Mouse (Mus musculus): ENCODE data around the gene Utp14a. TPM values are rescaled to one million over a fixed set of nuclear protein-coding genes. Genes with fewer than 3 reads are reported as not detected.
A peak's percentile ranks its signal among the peaks of the same experiment; 100 is the strongest.
"Not testable (repeated sequence)": the region's sequence is repeated elsewhere in the genome, so short reads cannot be mapped to it uniquely, and the experiment has no call there.

Gene Utp14a
- total RNA-seq (2018; cell fraction: chromatin; rRNA removed): 10 to 100 TPM; 18.2 to 69.9 (median 55.7) TPM
- 10 to 100 TPM; 17.7 to 36.8 (median 28.4) TPM for total RNA-seq (2018; cell fraction: cytosol; rRNA removed)
- 10 to 100 TPM; 19.7 to 75.5 (median 42.4) TPM for total RNA-seq (2018; cell fraction: nucleus; rRNA removed)
- polyA plus RNA-seq (2018): 28.6 to 42.0 TPM (median 33.0 TPM) in 3 replicates

DNA sequence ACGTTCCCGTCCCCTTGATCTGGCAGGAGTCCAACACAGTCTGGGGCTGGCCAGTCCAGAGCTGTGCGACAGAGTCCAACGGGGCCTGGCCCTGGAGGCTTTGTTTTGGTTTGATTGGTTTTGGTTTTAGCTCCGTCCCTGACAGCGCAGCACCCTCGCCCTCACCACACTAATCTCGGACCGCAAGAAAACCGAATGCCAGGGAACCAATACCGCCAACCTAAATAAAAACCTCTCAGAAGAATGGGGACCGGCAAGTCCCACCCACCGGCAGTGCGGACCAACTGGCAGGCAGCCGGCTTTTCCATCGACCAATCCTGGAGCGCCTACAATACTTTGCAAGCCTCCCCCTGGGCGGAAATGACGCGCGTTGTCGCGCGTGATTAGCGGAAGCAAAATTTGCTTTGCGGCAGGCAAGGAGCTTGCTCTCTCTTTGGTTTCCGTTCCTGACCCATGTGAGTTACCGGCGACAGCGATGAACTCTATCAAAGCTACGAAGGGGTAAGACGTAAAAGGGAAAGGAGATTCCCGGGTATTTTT lies at the start of gene Utp14a:
TSS of gene Utp14a (plus strand) at position 395 of the 540 bp plus-strand sequence.
- 12% methylated on average over 33 of the region's 33 CpGs for WGBS (ENCODE audit: missing documents)
- Histone ChIP-seq H3K27ac (peak within 1 kb of the TSS; percentile 67), H3K79me2 (ENCODE audit: inconsistent target) (peaks cover 14% of the 10 kb centered on the region; the same call in 1 of the 2 replicates), H3K4me3 (ENCODE audit: inconsistent target) (peak within 1 kb of the TSS; percentile 65), H3K36me3 (ENCODE audit: inconsistent target) (0 out of 2 replicates have a peak, but pooled peaks cover 5% of the 10 kb centered on the region)

DNA sequence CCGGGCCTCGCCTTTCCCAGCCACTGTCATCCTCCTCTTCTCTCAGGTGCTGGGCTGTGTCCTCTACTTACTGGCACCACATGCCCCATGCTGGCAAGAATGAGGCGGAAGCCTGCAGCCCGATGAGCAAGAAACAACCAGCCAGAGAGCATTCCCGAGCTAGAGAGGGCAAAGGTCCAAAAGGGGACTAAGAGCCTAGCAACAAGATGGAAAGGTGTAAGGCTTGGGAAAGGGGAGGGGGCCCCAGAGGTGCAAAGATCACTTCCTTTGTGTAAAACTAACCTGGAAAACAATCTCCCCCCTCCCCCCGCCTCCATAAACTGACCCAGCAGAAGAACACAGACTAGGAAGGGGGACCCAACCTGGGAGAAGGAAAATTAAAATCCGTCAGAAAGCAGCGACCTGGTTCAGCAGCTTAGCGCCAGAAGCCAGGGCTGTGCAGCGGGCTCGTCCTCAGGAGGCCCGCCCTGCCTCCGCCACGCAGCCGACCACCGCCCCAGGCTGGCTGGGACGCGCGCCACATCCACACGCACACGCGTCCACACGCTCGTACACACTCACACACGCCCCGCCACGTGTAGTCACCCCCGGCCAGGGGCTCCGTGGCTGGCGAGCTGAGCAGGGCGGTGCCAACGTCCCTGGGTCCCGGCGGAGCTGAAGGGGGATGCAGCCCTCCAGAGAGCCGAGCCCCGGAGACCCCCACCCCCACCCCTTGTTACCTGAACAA lies 48.7 kb upstream of the Utp14a start:
- Histone ChIP-seq H3K36me3 (ENCODE audit: inconsistent target) (no peaks in the 10 kb centered on the region), H3K27ac (peak overlapping the region; percentile 61), H3K79me2 (ENCODE audit: inconsistent target) (peaks cover 39% of the 10 kb centered on the region), H3K4me3 (ENCODE audit: inconsistent target) (peak overlapping the region; percentile 42)
- WGBS (ENCODE audit: missing documents): 14% methylated on average over 24 of the region's 36 CpGs

DNA sequence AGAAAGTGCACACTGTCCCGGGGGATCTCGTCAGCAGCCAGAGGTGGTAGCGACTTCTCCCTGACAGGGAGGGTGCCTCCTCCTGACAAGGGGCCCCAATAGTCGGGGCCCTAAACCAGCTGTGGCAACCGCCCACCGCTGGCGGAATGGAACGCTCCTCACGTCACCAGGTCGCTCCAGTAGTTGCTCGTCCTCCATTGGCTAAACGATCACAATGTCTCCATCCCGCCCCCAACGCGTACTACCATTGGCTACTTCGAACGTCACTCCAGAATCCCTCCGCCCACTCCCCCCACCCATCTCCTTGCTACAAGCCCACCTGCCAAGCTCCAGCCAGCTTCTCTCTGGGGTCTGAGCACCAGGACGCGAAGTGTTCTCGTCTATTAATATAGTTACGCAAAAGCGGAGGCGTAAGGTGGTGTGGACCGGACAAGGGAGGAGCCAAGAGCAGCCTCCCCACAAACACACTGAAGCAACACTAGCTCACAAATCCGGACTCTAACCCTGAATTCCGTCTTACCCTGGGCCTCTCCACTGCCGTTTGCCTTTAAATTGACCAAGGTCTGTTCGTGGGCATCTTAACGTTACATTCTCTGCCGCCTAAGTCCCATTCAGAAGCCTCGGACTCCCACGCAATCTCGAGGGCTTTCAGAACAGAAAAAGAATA lies 48.0 kb upstream of the Utp14a start, which contains the start of gene Zdhhc9:
TSS of gene Zdhhc9 (minus strand) at position 360 of the 667 bp plus-strand sequence.
- 24% methylated on average over 32 of the region's 34 CpGs for WGBS (ENCODE audit: missing documents)
- Histone ChIP-seq H3K79me2 (ENCODE audit: inconsistent target) (peaks cover 32% of the 10 kb centered on the region), H3K4me3 (ENCODE audit: inconsistent target) (peak within 1 kb of the TSS; percentile 42), H3K36me3 (ENCODE audit: inconsistent target) (no peaks in the 10 kb centered on the region), H3K27ac (peak within 1 kb of the TSS; percentile 61)

DNA sequence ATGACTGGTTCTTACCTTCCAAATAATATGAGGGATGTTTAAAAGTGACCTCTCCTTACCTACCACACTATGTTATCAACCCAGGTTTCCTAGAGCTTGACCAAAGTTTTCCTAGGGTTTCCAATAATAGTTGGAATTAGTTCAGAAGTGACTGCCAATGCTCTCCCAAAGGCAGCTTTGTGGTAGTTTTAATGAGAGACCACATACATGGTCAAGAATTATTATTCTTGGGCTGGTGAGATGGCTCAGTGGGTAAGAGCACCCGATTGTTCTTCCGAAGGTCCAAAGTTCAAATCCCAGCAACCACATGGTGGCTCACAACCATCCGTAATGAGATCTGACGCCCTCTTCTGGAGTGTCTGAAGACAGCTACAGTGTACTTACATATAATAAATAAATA lies 46.9 kb upstream of the Utp14a start:
- no CpG with 5 or more reads among the region's 4 CpGs for WGBS (ENCODE audit: missing documents)
- peaks cover 27% of the 10 kb centered on the region for H3K79me2 ChIP-seq (ENCODE audit: inconsistent target)
- H3K36me3 ChIP-seq (ENCODE audit: inconsistent target); H3K4me3 ChIP-seq (ENCODE audit: inconsistent target); H3K27ac ChIP-seq: not testable (repeated sequence)

DNA sequence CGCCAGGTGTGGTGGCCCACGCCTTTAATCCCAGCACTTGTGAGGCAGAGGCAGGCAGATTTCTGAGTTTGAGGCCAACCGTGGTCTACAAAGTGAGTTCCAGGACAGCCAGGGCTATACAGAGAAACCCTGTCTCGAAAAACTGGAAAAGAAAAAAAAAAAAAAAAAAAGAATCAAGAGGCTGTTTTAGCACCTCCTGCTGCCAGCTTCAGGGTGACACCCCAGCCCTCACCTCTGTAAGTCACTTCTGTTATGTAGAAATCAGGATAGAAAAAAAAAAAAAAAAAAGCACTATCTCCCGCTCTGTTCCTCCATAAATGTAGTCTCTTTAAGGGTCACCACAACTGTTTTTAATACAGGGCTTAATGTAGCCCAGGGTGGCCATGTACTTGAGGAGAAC lies 37.2 kb upstream of the Utp14a start:
- H3K79me2 ChIP-seq (ENCODE audit: inconsistent target): no peaks in the 10 kb centered on the region
- no peak overlapping the region for H3K4me3 ChIP-seq (ENCODE audit: inconsistent target)
- 79% methylated on average over 3 of the region's 5 CpGs for WGBS (ENCODE audit: missing documents)
- H3K36me3 ChIP-seq (ENCODE audit: inconsistent target): no peaks in the 10 kb centered on the region
- no peak overlapping the region for H3K27ac ChIP-seq

DNA sequence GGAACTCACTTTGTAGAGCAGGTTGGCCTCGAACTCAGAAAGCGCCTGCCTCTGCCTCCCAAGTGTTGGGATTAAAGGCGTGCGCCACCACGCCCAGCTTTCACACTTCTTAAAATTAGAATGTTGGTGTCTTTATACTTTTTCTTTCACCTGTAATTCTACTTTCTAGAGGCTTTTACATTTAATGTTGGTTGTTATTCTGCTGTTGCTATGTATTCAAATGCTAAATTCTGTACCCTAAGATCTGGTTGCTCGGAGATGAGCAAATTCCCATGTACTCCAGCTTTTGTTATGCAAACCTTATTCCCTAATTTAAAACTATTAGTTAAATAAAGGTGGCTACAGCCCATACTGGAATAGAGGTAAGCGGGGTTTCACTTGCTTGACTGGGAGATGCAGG lies 34.0 kb upstream of the Utp14a start:
- no peak overlapping the region for H3K27ac ChIP-seq
- H3K4me3 ChIP-seq (ENCODE audit: inconsistent target): no peak overlapping the region
- WGBS (ENCODE audit: missing documents): 94% methylated on average over 6 of the region's 7 CpGs
- no peaks in the 10 kb centered on the region for H3K36me3 ChIP-seq (ENCODE audit: inconsistent target)
- no peaks in the 10 kb centered on the region for H3K79me2 ChIP-seq (ENCODE audit: inconsistent target)

DNA sequence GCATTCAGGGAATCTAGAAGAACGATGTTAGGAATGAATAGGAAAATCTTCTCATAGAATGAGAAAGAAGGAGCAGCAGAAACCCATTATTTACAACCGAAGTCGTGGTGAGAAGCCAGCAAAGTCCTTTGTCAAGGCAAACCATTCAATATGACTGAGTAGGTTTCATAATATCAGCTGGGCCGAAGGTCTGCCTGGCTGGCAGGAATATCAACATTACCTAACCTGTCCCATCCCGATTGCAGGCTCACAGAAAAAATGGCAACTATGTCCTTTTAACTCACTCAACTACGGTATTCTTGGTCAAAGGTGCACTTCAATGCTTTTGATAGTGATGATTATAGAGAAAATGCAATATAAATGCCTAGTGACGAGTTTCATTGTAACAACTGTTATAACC lies 30.4 kb upstream of the Utp14a start:
- H3K36me3 ChIP-seq (ENCODE audit: inconsistent target): no peaks in the 10 kb centered on the region
- no peak overlapping the region for H3K4me3 ChIP-seq (ENCODE audit: inconsistent target)
- no peak overlapping the region for H3K27ac ChIP-seq
- WGBS (ENCODE audit: missing documents): 90% methylated on average over 7 of the region's 7 CpGs
- H3K79me2 ChIP-seq (ENCODE audit: inconsistent target): no peaks in the 10 kb centered on the region

DNA sequence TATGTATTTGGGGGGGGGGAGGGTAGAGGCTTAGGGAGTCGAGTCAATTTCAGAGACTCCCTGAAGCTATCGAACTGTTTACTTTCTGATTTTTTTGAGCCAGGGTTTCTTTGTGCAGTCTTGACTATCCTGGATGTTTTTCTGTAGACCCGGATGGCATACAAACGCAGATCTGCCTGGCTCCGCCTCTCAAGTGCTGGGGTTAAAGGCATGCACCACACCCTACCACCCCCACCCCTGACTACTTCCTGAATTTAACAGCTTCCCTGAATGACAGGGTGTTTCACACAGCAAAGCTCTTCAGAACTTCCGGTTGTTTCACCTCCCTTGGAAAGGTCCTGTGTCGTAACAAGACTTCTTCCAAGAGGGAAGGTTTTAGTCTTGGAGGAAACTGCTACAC lies 22.2 kb upstream of the Utp14a start:
- WGBS (ENCODE audit: missing documents): 28% methylated on average over 7 of the region's 7 CpGs

DNA sequence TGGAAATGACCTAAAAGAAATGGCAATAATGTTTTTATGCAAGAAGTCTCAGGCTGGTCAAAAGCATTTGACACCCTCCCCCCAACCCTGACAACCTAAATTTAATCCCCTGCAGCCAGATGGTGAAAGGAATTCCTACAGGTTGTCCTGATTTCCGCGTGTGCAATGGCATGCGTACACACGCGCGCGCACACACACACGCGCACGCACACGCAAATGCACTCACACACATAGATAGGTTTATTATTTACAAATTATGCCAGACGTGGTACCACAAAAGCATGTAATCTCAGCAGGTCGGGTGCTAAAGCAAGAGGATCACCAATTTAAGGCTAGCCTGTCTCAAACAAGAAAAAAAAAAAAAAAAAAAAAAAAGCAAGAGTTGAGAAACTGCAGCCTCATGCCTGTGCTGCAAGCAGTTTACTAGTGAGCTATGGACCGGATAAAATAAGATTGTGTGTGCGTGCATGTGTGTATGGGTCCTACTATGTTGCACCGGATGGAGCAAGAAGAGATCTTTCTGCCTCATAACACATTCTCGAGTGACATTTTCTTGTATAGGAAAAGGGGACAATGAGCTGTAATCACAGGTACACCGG lies 733 bp upstream of the Utp14a start:
- 17% methylated on average over 13 of the region's 18 CpGs for WGBS (ENCODE audit: missing documents)
- Histone ChIP-seq H3K79me2 (ENCODE audit: inconsistent target) (peaks cover 14% of the 10 kb centered on the region; the same call in 1 of the 2 replicates), H3K27ac (peak overlapping the region; percentile 67), H3K4me3 (ENCODE audit: inconsistent target) (peak overlapping the region; percentile 65), H3K36me3 (ENCODE audit: inconsistent target) (no peaks in the 10 kb centered on the region)

More for the DNA sequence above, 22.2 kb upstream of the Utp14a start:
- no peaks in the 10 kb centered on the region for H3K36me3 ChIP-seq (ENCODE audit: inconsistent target)
- peak overlapping the region; percentile 45 for H3K27ac ChIP-seq
- H3K79me2 ChIP-seq (ENCODE audit: inconsistent target): no peaks in the 10 kb centered on the region
- no peak overlapping the region for H3K4me3 ChIP-seq (ENCODE audit: inconsistent target)

DNA sequence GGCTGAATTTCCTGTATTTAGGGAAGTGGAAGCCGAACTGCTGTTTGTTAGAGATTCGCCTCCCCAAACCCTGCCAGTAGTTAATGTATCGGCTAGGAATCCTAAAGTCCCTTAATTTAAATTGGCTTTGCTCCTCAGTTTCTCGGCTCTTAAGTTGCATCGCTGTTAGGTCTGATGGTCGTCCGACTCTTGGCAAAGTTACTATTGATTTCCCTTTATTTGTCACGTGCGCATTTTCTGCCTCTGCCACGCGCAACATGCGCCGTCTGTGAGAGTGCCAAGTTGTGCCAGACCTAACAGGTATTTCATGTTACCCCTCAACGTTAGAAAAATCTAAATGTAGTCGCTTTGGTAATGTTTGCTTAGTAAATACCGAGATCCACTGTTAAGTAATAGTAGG lies 349 bp downstream of the Utp14a start:
- 18% methylated on average over 16 of the region's 16 CpGs for WGBS (ENCODE audit: missing documents)
- H3K79me2 ChIP-seq (ENCODE audit: inconsistent target): peaks cover 14% of the 10 kb centered on the region; the same call in 1 of the 2 replicates
- H3K36me3 ChIP-seq (ENCODE audit: inconsistent target): 0 out of 2 replicates have a peak, but pooled peaks cover 6% of the 10 kb centered on the region
- H3K4me3 ChIP-seq (ENCODE audit: inconsistent target): peak overlapping the region; percentile 65
- peak overlapping the region; percentile 67 for H3K27ac ChIP-seq

DNA sequence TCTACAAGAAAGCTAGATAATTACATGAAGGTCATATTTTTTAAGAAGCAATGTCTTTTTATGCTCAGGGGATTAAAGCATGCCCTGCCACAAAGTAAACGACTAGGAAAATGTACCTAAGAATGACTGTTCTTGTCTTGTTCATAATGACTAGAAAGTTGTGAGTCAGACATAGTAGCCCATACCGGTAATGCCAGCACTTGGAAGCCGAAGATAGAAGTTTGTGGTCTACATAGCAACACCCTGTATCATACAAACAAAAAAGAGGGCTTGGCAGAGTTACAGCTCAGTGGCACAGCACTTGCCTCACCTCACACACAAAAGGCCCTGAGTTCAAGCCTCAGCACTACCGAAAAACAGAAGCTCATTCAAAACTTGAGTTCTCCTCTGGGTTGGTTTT lies 15.0 kb downstream of the Utp14a start:
- Histone ChIP-seq H3K4me3 (ENCODE audit: inconsistent target) (no peak overlapping the region), H3K36me3 (ENCODE audit: inconsistent target) (peaks cover under 1% of the 10 kb centered on the region; the same call in 1 of the 2 replicates), H3K79me2 (ENCODE audit: inconsistent target) (no peaks in the 10 kb centered on the region), H3K27ac (no peak overlapping the region)
- 95% methylated on average over 4 of the region's 4 CpGs for WGBS (ENCODE audit: missing documents)

DNA sequence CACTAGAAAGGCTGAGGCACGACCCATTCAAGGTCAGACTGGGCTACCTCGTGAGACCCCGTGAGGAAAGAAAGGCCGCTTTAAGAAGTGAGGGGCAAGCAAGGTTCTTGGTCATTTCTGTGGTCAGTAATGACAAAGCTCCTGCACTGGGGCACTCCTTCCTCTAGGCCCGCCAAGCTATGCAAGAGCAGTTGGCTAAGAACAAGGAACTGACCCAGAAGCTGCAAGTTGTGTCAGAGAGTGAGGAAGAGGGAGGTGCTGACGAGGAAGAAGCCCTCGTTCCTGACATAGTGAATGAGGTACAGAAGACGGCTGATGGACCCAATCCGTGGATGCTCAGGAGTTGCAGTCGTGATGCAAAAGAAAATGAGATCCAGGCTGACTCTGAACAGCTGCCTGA lies 18.0 kb downstream of the Utp14a start:
- no peak overlapping the region for H3K4me3 ChIP-seq (ENCODE audit: inconsistent target)
- no peaks in the 10 kb centered on the region for H3K36me3 ChIP-seq (ENCODE audit: inconsistent target)
- 61% methylated on average over 10 of the region's 10 CpGs for WGBS (ENCODE audit: missing documents)
- peak overlapping the region; percentile 34 for H3K27ac ChIP-seq
- no peaks in the 10 kb centered on the region for H3K79me2 ChIP-seq (ENCODE audit: inconsistent target)

DNA sequence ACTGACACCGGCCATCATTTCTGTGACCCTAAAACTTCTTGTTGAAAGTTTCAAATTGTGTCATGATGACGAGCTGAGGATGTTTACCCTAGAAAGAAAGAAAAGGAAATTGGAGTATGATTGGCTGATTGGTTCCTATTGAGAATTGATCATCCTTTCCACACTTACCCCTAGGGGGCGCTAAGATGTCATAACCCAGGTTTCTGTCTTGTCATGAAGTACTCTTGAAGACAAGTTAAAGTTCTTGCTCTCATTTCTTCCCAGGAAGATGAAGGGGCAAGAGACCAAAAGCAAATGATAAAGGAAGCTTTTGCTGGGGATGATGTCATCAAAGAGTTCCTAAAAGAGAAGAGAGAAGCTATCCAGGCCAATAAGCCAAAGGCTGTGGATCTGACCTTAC lies 21.4 kb downstream of the Utp14a start:
- 63% methylated on average over 3 of the region's 3 CpGs for WGBS (ENCODE audit: missing documents)
- H3K79me2 ChIP-seq (ENCODE audit: inconsistent target): no peaks in the 10 kb centered on the region
- no peak overlapping the region for H3K4me3 ChIP-seq (ENCODE audit: inconsistent target)
- no peaks in the 10 kb centered on the region for H3K36me3 ChIP-seq (ENCODE audit: inconsistent target)
- H3K27ac ChIP-seq: no peak overlapping the region

DNA sequence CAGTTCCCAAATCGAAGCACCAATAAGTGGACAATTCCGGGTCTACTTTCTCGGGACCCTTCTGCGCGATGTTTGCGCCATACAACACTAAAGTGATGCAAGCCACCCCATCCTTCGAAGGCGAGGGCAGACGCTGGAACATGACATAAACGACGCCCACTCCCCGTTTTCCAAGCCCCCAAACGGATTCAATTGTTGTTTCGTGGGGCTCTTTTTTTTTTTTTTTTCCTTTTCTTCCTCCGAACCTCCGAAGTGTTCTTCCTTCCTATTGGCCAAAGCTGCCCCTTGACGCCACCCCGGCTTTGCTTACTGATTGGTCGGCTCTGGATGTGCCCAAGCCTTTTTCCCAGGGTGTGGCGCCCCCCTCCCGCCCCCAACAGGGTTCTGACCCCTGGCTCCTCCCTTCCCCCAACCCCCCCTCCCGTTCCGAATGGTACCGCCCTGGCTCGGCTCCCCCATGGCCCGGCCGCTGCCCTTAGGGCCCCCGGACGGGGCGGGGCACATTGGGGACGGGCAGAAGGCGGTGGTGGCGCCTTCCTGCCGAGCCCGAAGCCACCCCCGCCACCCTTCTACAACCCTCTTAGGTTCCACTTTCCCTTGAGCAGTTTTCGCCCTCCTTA lies 27.8 kb downstream of the Utp14a start:
- peak overlapping the region; percentile 77 for H3K27ac ChIP-seq
- H3K79me2 ChIP-seq (ENCODE audit: inconsistent target): no peaks in the 10 kb centered on the region
- no peaks in the 10 kb centered on the region for H3K36me3 ChIP-seq (ENCODE audit: inconsistent target)
- peak overlapping the region; percentile 56 for H3K4me3 ChIP-seq (ENCODE audit: inconsistent target)
- 21% methylated on average over 21 of the region's 37 CpGs for WGBS (ENCODE audit: missing documents)
